Mouse (Mus musculus): ENCODE data around the gene Bhlhe23. TPM values are rescaled to one million over a fixed set of nuclear protein-coding genes. Genes with fewer than 3 reads are reported as not detected.

Bhlhe23 gene
- polyA plus RNA-seq, 1 experiment from 2014 or later: 0.05 TPM

GRCm38 (mm10) chr2:180740349-180740748, 36.4 kb downstream of the Bhlhe23 start:
- Histone ChIP-seq H3K9ac (no peak overlapping the region), H3K36me3 (no peaks in the 10 kb centered on the region), H3K9me3 (no peaks in the 10 kb centered on the region), H3K4me2 (replicated peaks) (no peak overlapping the region), H3K27ac (no peak overlapping the region), H3K4me3 (no peak overlapping the region), H3K27me3 (peaks cover 4% of the 10 kb centered on the region; the same call in 1 of the 2 replicates), H3K4me1 (no peaks in the 10 kb centered on the region)
- WGBS: 17% methylated on average over 3 of the region's 3 CpGs
- ATAC-seq (ENCODE audit: low FRiP score, low read depth): no peak

GRCm38 (mm10) chr2:180737984-180738383, 38.7 kb downstream of the Bhlhe23 start:
- 74% methylated on average over 2 of the region's 2 CpGs for WGBS
- Histone ChIP-seq H3K36me3 (no peaks in the 10 kb centered on the region), H3K4me3 (no peak overlapping the region), H3K4me1 (no peaks in the 10 kb centered on the region), H3K9me3 (no peaks in the 10 kb centered on the region), H3K27me3 (peaks cover 8% of the 10 kb centered on the region; the same call in 1 of the 2 replicates), H3K9ac (no peak overlapping the region), H3K27ac (no peak overlapping the region), H3K4me2 (replicated peaks) (no peak overlapping the region)
- no peak for ATAC-seq (ENCODE audit: low FRiP score, low read depth)

- Histone ChIP-seq H3K36me3 (no peaks in the 10 kb centered on the region), H3K27ac (no peak overlapping the region), H3K27me3 (peaks cover 8% of the 10 kb centered on the region; the same call in 1 of the 2 replicates), H3K4me2 (replicated peaks) (no peak overlapping the region), H3K9ac (no peak overlapping the region), H3K4me1 (no peaks in the 10 kb centered on the region), H3K4me3 (no peak overlapping the region), H3K9me3 (no peaks in the 10 kb centered on the region)
- WGBS: 64% methylated on average over 7 of the region's 7 CpGs
- ATAC-seq (ENCODE audit: low FRiP score, low read depth): no peak
Measured at GRCm38 (mm10) chr2:180735232-180735631, 41.5 kb downstream of the Bhlhe23 start.

- Histone ChIP-seq H3K9me3 (no peaks in the 10 kb centered on the region), H3K4me2 (replicated peaks) (no peak overlapping the region), H3K27me3 (peaks cover 4% of the 10 kb centered on the region; the same call in 1 of the 2 replicates), H3K4me1 (no peaks in the 10 kb centered on the region), H3K36me3 (no peaks in the 10 kb centered on the region), H3K27ac (no peak overlapping the region), H3K9ac (no peak overlapping the region), H3K4me3 (no peak overlapping the region)
- WGBS: 54% methylated on average over 6 of the region's 6 CpGs
- no peak for ATAC-seq (ENCODE audit: low FRiP score, low read depth)
Measured at GRCm38 (mm10) chr2:180731984-180732383, 44.7 kb downstream of the Bhlhe23 start.

GRCm38 (mm10) chr2:180731036-180731435, 45.7 kb downstream of the Bhlhe23 start:
- Histone ChIP-seq H3K27me3 (peaks cover 7% of the 10 kb centered on the region), H3K9ac (no peak overlapping the region), H3K27ac (no peak overlapping the region), H3K4me1 (no peaks in the 10 kb centered on the region), H3K4me2 (replicated peaks) (no peak overlapping the region), H3K36me3 (no peaks in the 10 kb centered on the region), H3K9me3 (no peaks in the 10 kb centered on the region), H3K4me3 (no peak overlapping the region)
- no peak for ATAC-seq (ENCODE audit: low FRiP score, low read depth)
- WGBS: 66% methylated on average over 3 of the region's 3 CpGs

GRCm38 (mm10) chr2:180727613-180728021, 49.1 kb downstream of the Bhlhe23 start:
- Histone ChIP-seq H3K9ac (no peak overlapping the region), H3K27ac (no peak overlapping the region), H3K4me3 (no peak overlapping the region), H3K36me3 (peaks cover 16% of the 10 kb centered on the region), H3K4me2 (replicated peaks) (no peak overlapping the region), H3K9me3 (no peaks in the 10 kb centered on the region), H3K27me3 (peaks cover 10% of the 10 kb centered on the region), H3K4me1 (peaks cover 5% of the 10 kb centered on the region; the same call in 1 of the 2 replicates)
- WGBS: 69% methylated on average over 4 of the region's 4 CpGs
- ATAC-seq (ENCODE audit: low FRiP score, low read depth): no peak

GRCm38 (mm10) chr2:180726658-180727442, 49.9 kb downstream of the Bhlhe23 start:
- no peak overlapping the region for H3K27ac ChIP-seq
- H3K4me2 ChIP-seq (replicated peaks): no peak overlapping the region
- peaks cover 24% of the 10 kb centered on the region for H3K36me3 ChIP-seq
- WGBS: 67% methylated on average over 6 of the region's 6 CpGs
- peaks cover 10% of the 10 kb centered on the region for H3K27me3 ChIP-seq
- H3K4me3 ChIP-seq: no peak overlapping the region
- H3K4me1 ChIP-seq: peaks cover 5% of the 10 kb centered on the region; the same call in 1 of the 2 replicates
- H3K9ac ChIP-seq: no peak overlapping the region
- no peaks in the 10 kb centered on the region for H3K9me3 ChIP-seq
- ATAC-seq (ENCODE audit: low FRiP score, low read depth): no peak

- H3K9ac ChIP-seq: no peak overlapping the region
- 0 out of 2 replicates have a peak, but pooled peaks have one; percentile 21 for ATAC-seq (ENCODE audit: low FRiP score, low read depth)
- no peak overlapping the region for H3K27ac ChIP-seq
- peaks cover 10% of the 10 kb centered on the region for H3K27me3 ChIP-seq
- 27% methylated on average over 8 of the region's 8 CpGs for WGBS
- no peak overlapping the region for H3K4me2 ChIP-seq (replicated peaks)
- peaks cover 5% of the 10 kb centered on the region; the same call in 1 of the 2 replicates for H3K4me1 ChIP-seq
- peaks cover 32% of the 10 kb centered on the region for H3K36me3 ChIP-seq
- no peaks in the 10 kb centered on the region for H3K9me3 ChIP-seq
- no peak overlapping the region for H3K4me3 ChIP-seq
Measured at GRCm38 (mm10) chr2:180725856-180726629, 50.7 kb downstream of the Bhlhe23 start.

GRCm38 (mm10) chr2:180725414-180725778, 51.3 kb downstream of the Bhlhe23 start:
- H3K27ac ChIP-seq: no peak overlapping the region
- 6% methylated on average over 6 of the region's 6 CpGs for WGBS
- H3K9me3 ChIP-seq: no peaks in the 10 kb centered on the region
- H3K4me2 ChIP-seq (replicated peaks): peak overlapping the region; percentile 49
- H3K27me3 ChIP-seq: peaks cover 10% of the 10 kb centered on the region
- no peak for ATAC-seq (ENCODE audit: low FRiP score, low read depth)
- peaks cover 5% of the 10 kb centered on the region; the same call in 1 of the 2 replicates for H3K4me1 ChIP-seq
- H3K4me3 ChIP-seq: peak overlapping the region; percentile 8
- no peak overlapping the region for H3K9ac ChIP-seq
- H3K36me3 ChIP-seq: peaks cover 38% of the 10 kb centered on the region

- no peak for ATAC-seq (ENCODE audit: low FRiP score, low read depth)
- Histone ChIP-seq H3K27ac (no peak within 1 kb of the TSS), H3K36me3 (peaks cover 43% of the 10 kb centered on the region), H3K4me2 (replicated peaks) (peak within 1 kb of the TSS; percentile 49), H3K27me3 (peaks cover 10% of the 10 kb centered on the region), H3K4me3 (peak within 1 kb of the TSS; percentile 8), H3K9me3 (no peaks in the 10 kb centered on the region), H3K4me1 (peaks cover 5% of the 10 kb centered on the region; the same call in 1 of the 2 replicates), H3K9ac (no peak within 1 kb of the TSS)
- WGBS: 4% methylated on average over 18 of the region's 18 CpGs
Measured at GRCm38 (mm10) chr2:180724585-180725413, 51.9 kb downstream of the Bhlhe23 start, which contains the start of gene Slc17a9. Slc17a9 (plus strand) TSS chr2:180725263.
